Mouse (Mus musculus): ENCODE data around the gene Dhh.

GRCm38 (mm10) chr15:98934217-98934839, 36.0 kb upstream of the Dhh start, which contains the start of gene Tuba1b:
- TF ChIP-seq FLI1 (IDR thresholded peaks at IDR 0.05; ENCODE audit: low read length) (no peak), GATA1 (IDR thresholded peaks at IDR 0.05; ENCODE audit: borderline replicate concordance, low read length) (no peak)

All from megakaryocyte, embryonic 14.5 days (primary cell).